Mouse (Mus musculus): ENCODE data around the gene Slmap. TPM values are rescaled to one million over a fixed set of nuclear protein-coding genes. Genes with fewer than 3 reads are reported as not detected.
"Not testable (repeated sequence)": the region's sequence is repeated elsewhere in the genome, so short reads cannot be mapped to it uniquely, and the experiment has no call there.

Gene Slmap
- 10 to 100 TPM; 90.9 to 99.4 TPM for total RNA-seq (2021)
- long read RNA-seq, experiment 1, full-length matches to known transcripts: 5 of 44 reads
- long read RNA-seq, experiment 1, partial matches to known transcripts: 3 of 44 reads
- long read RNA-seq, experiment 1, other reads (novel, unspliced or antisense): 36 of 44 reads
- long read RNA-seq, experiment 2, full-length matches to known transcripts: 8 of 63 reads
- long read RNA-seq, experiment 2, partial matches to known transcripts: 14 of 63 reads
- long read RNA-seq, experiment 2, other reads (novel, unspliced or antisense): 41 of 63 reads

- DNase-seq (ENCODE audit: low spot score in 2 of 2): peak; percentile 99 to 100
These were observed at the start of gene Slmap for GRCm38 (mm10) chr14:26534757-26535479. Gene Slmap (minus strand): TSS chr14:26534931.

GRCm38 (mm10) chr14:26583645-26584044 is 48.9 kb upstream of the Slmap start:
- DNase-seq (ENCODE audit: low spot score in 2 of 2): no peak

GRCm38 (mm10) chr14:26579346-26580343 is 44.9 kb upstream of the Slmap start:
- DNase-seq (ENCODE audit: low spot score in 2 of 2): peak; percentile 73 to 84

GRCm38 (mm10) chr14:26578791-26579191 is 44.1 kb upstream of the Slmap start:
- no peak for DNase-seq (ENCODE audit: low spot score in 2 of 2)

- no peak for DNase-seq (ENCODE audit: low spot score in 2 of 2)
These were observed 41.6 kb upstream of the Slmap start for GRCm38 (mm10) chr14:26576255-26576780.

GRCm38 (mm10) chr14:26573556-26573955 is 38.8 kb upstream of the Slmap start, which contains the start of gene Dennd6a:
Gene Dennd6a (plus strand): TSS chr14:26573856.
- not testable (repeated sequence) for DNase-seq (ENCODE audit: low spot score in 2 of 2)

GRCm38 (mm10) chr14:26571951-26572675 is 37.4 kb upstream of the Slmap start:
- DNase-seq (ENCODE audit: low spot score in 2 of 2): no peak

- DNase-seq (ENCODE audit: low spot score in 2 of 2): peak in 1 of 2 experiments; percentile 35
These were observed 35.1 kb upstream of the Slmap start for GRCm38 (mm10) chr14:26569880-26570279.

- DNase-seq (ENCODE audit: low spot score in 2 of 2): no peak
These were observed 27.5 kb upstream of the Slmap start for GRCm38 (mm10) chr14:26562247-26562646.

- DNase-seq (ENCODE audit: low spot score in 2 of 2): no peak
These were observed 23.8 kb upstream of the Slmap start for GRCm38 (mm10) chr14:26558536-26558935.

GRCm38 (mm10) chr14:26557581-26557980 is 22.9 kb upstream of the Slmap start:
- no peak for DNase-seq (ENCODE audit: low spot score in 2 of 2)

GRCm38 (mm10) chr14:26552853-26553252 is 18.1 kb upstream of the Slmap start:
- DNase-seq (ENCODE audit: low spot score in 2 of 2): no peak

GRCm38 (mm10) chr14:26552441-26552840 is 17.7 kb upstream of the Slmap start:
- DNase-seq (ENCODE audit: low spot score in 2 of 2): no peak

- DNase-seq (ENCODE audit: low spot score in 2 of 2): no peak
These were observed 16.0 kb upstream of the Slmap start for GRCm38 (mm10) chr14:26550712-26551111.

GRCm38 (mm10) chr14:26547516-26548488 is 13.1 kb upstream of the Slmap start:
- no peak for DNase-seq (ENCODE audit: low spot score in 2 of 2)

GRCm38 (mm10) chr14:26542136-26542535 is 7.4 kb upstream of the Slmap start:
- DNase-seq (ENCODE audit: low spot score in 2 of 2): no peak

- no peak for DNase-seq (ENCODE audit: low spot score in 2 of 2)
These were observed 5.8 kb upstream of the Slmap start for GRCm38 (mm10) chr14:26540577-26540976.

GRCm38 (mm10) chr14:26539241-26539640 is 4.5 kb upstream of the Slmap start:
- DNase-seq (ENCODE audit: low spot score in 2 of 2): no peak
